Comparison of ENCODE assay signal across 7 mouse cellular contexts in the genomic region with DNA sequence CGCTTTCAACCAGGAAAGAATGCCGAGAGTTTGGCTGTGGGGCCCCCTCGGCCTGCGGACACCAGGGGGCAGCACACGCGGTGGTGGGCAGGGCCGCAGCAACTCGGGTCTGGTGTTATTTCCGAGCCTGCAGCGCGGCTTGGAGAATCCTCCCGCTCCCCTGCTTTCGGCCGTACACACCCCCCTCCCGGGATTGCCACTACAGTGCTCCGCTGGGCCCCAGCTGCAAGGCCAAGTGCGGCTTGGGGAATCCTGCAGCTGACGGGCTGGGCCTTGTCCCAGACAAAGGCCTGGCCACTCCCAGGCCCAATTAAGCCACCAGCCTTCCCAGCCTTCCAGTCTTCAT. TPM values are rescaled to one million over a fixed set of nuclear protein-coding genes. Genes with fewer than 3 reads are reported as not detected.
A peak's percentile ranks its signal among the peaks of the same experiment; 100 is the strongest.
DNase-seq lines count a peak whose midpoint lies in the region; ATAC-seq and TF ChIP-seq lines count a peak whose summit lies in the region.

No protein-coding gene starts in this region.

- in situ Hi-C loops in CH12.LX (cut with MboI; ENCODE audit: low pct_ligation_motif_present, low pct_unique_long_range_greater_than_20kb, low sequenced_read_pairs), result no loop called here

- peak; percentile 61 for DNase-seq in CH12.LX (ENCODE audit: extremely low read depth)
- peak; percentile 77 to 79 for DNase-seq in adrenal gland, adult 18-20 months (ENCODE audit: low spot score in 2 of 2)
- peak; percentile 94 for DNase-seq in forebrain, embryonic 11.5 days (ENCODE audit: low spot score)
- DNase-seq in heart, postnatal 25 days (ENCODE audit: low spot score), result peak; percentile 77
- DNase-seq in limb, embryonic 11.5 days (ENCODE audit: low spot score), result peak; percentile 93
- DNase-seq in splenic B cell, adult 2 months (ENCODE audit: low read depth, low spot score), result peak; percentile 77

- peak; percentile 78 for ATAC-seq in forebrain, embryonic 11.5 days (replicated peaks; ENCODE audit: low FRiP score)
- ATAC-seq in limb, embryonic 11.5 days (ENCODE audit: insufficient number of reproducible peaks, low FRiP score, low TSS enrichment, low read depth), result peak; percentile 32; the same call in 1 of the 2 replicates
- ATAC-seq in midbrain, embryonic 12.5 days (ENCODE audit: low FRiP score, low read depth), result peak; percentile 68

- intact Hi-C loops in heart, postnatal 25 days (cut with DNase I), result loop anchor here (2.0 to 10.0 kb wide), 4 partner anchors 325 to 511 kb away; partner anchors contain the start of gene Med13

- H3K27me3 ChIP-seq in CH12.LX (replicated peaks), result peaks cover 61% of the 10 kb centered on the region
- H3K27me3 ChIP-seq in forebrain, embryonic 11.5 days (ENCODE audit: control insufficient read depth, insufficient read depth, low read length), result peaks cover 58% of the 10 kb centered on the region
- H3K27me3 ChIP-seq in limb, embryonic 11.5 days (ENCODE audit: control insufficient read depth, insufficient read depth, low read length), result peaks cover 34% of the 10 kb centered on the region
- H3K27me3 ChIP-seq in midbrain, embryonic 12.5 days, result peaks cover 96% of the 10 kb centered on the region
- no peaks in the 10 kb centered on the region; the same call in 1 of the 2 replicates for H3K27me3 ChIP-seq in splenic B cell, adult 2 months (ENCODE audit: control insufficient read depth, insufficient read depth, low read length, poor library complexity, severe bottlenecking)

- WGBS in forebrain, embryonic 11.5 days, result under 1% methylated on average over 18 of the region's 18 CpGs
- 0% methylated on average over 18 of the region's 18 CpGs for WGBS in limb, embryonic 11.5 days
- under 1% methylated on average over 18 of the region's 18 CpGs for WGBS in midbrain, embryonic 12.5 days

- peak; percentile 36 to 89; a peak in 2 of 4 replicates for TF ChIP-seq CTCF in CH12.LX (conservative IDR thresholded peaks at IDR 0.05 in 1 of 2, IDR thresholded peaks at IDR 0.05 in 1 of 2; ENCODE audit: low read depth in 2 of 2, low read length in 2 of 2)

- H3K4me1 ChIP-seq in CH12.LX (ENCODE audit: control insufficient read depth in 1 of 2, insufficient read depth in 2 of 2), result peaks cover 5 to 23% of the 10 kb centered on the region in 2 experiments
- H3K4me1 ChIP-seq in forebrain, embryonic 11.5 days (replicated peaks; ENCODE audit: control insufficient read depth, insufficient read depth, low read length), result peaks cover 23% of the 10 kb centered on the region; the same call in 1 of the 2 replicates
- peaks cover 21% of the 10 kb centered on the region for H3K4me1 ChIP-seq in limb, embryonic 11.5 days (ENCODE audit: control insufficient read depth, insufficient read depth, low read length)
- H3K4me1 ChIP-seq in midbrain, embryonic 12.5 days, result peaks cover 35% of the 10 kb centered on the region

- H3K9me3 ChIP-seq in CH12.LX (replicated peaks; ENCODE audit: low read length), result peaks cover 27% of the 10 kb centered on the region
- no peaks in the 10 kb centered on the region for H3K9me3 ChIP-seq in forebrain, embryonic 11.5 days (ENCODE audit: control insufficient read depth, low read length)
- H3K9me3 ChIP-seq in limb, embryonic 11.5 days (ENCODE audit: control insufficient read depth, low read length), result no peaks in the 10 kb centered on the region
- no peaks in the 10 kb centered on the region for H3K9me3 ChIP-seq in midbrain, embryonic 12.5 days

- peak overlapping the region in 2 of 3 experiments; percentile 13 to 31 for H3K4me3 ChIP-seq in CH12.LX (replicated peaks in 1 of 3; ENCODE audit: low read depth in 2 of 3, low read length in 2 of 3, poor library complexity in 1 of 3)
- H3K4me3 ChIP-seq in forebrain, embryonic 11.5 days (ENCODE audit: low read depth, low read length), result peak overlapping the region; percentile 44
- peak overlapping the region; percentile 50 for H3K4me3 ChIP-seq in limb, embryonic 11.5 days (ENCODE audit: low read depth, low read length)
- peak overlapping the region; percentile 45 for H3K4me3 ChIP-seq in midbrain, embryonic 12.5 days

- no peaks in the 10 kb centered on the region for H3K79me2 ChIP-seq in CH12.LX (replicated peaks; ENCODE audit: control insufficient read depth, extremely low read depth, insufficient read depth, poor library complexity, severe bottlenecking)

- peak overlapping the region; percentile 64 for H3K4me2 ChIP-seq in CH12.LX (ENCODE audit: insufficient read depth, low read depth, poor library complexity, severe bottlenecking)
- H3K4me2 ChIP-seq in forebrain, embryonic 11.5 days (ENCODE audit: low read depth, low read length, severe bottlenecking), result peak overlapping the region; percentile 87
- H3K4me2 ChIP-seq in limb, embryonic 11.5 days (ENCODE audit: low read depth, severe bottlenecking), result peak overlapping the region; percentile 74
- peak overlapping the region; percentile 84 for H3K4me2 ChIP-seq in midbrain, embryonic 12.5 days (replicated peaks)

- TF ChIP-seq RAD21 in CH12.LX (IDR thresholded peaks at IDR 0.05; ENCODE audit: low read depth, low read length), result peak; percentile 40

- no peak for TF ChIP-seq EP300 in CH12.LX (IDR thresholded peaks at IDR 0.05; ENCODE audit: low read length)

- TF ChIP-seq POLR2A in CH12.LX (IDR thresholded peaks at IDR 0.05; ENCODE audit: low read depth, low read length), result no peak

- dilution Hi-C loops in CH12.LX (cut with MboI; ENCODE audit: extremely low pct_ligation_motif_present, extremely low pct_unique_long_range_greater_than_20kb, low sequenced_read_pairs), result no loop called here

- H3K36me3 ChIP-seq in CH12.LX (replicated peaks in 1 of 2; ENCODE audit: control insufficient read depth in 1 of 2, insufficient read depth in 1 of 2, low read length in 1 of 2), result no peaks in the 10 kb centered on the region
- H3K36me3 ChIP-seq in forebrain, embryonic 11.5 days (ENCODE audit: control insufficient read depth, insufficient read depth, low read length), result no peaks in the 10 kb centered on the region
- H3K36me3 ChIP-seq in limb, embryonic 11.5 days (ENCODE audit: control insufficient read depth, insufficient read depth, low read length), result no peaks in the 10 kb centered on the region
- no peaks in the 10 kb centered on the region for H3K36me3 ChIP-seq in midbrain, embryonic 12.5 days
- no peaks in the 10 kb centered on the region for H3K36me3 ChIP-seq in splenic B cell, adult 2 months (ENCODE audit: control insufficient read depth, insufficient read depth, low read length, poor library complexity, severe bottlenecking)

- no peak overlapping the region for H3K27ac ChIP-seq in CH12.LX (ENCODE audit: insufficient read depth, low read depth)
- H3K27ac ChIP-seq in forebrain, embryonic 11.5 days (ENCODE audit: low read depth, low read length), result peak overlapping the region; percentile 34; the same call in 1 of the 2 replicates
- peak overlapping the region; percentile 68 for H3K27ac ChIP-seq in limb, embryonic 11.5 days (replicated peaks; ENCODE audit: low read depth, low read length)
- H3K27ac ChIP-seq in midbrain, embryonic 12.5 days (replicated peaks), result no peak overlapping the region

- no peak overlapping the region for H3K9ac ChIP-seq in CH12.LX (ENCODE audit: insufficient read depth, low read depth)
- H3K9ac ChIP-seq in forebrain, embryonic 11.5 days (ENCODE audit: low read length), result peak overlapping the region; percentile 37
- peak overlapping the region; percentile 60 for H3K9ac ChIP-seq in limb, embryonic 11.5 days (ENCODE audit: low read length)
- peak overlapping the region; percentile 46; the same call in 1 of the 2 replicates for H3K9ac ChIP-seq in midbrain, embryonic 12.5 days (replicated peaks)

TF ChIP-seq in CH12.LX, 34 proteins besides CTCF, POLR2A, EP300 and RAD21 (continues in another document):
- TF ChIP-seq SMC3 (IDR thresholded peaks at IDR 0.05; ENCODE audit: low read depth, low read length), result peak; percentile 74
- 0 out of 2 replicates have a peak, but pooled peaks have one; percentile 42 for TF ChIP-seq TCF12 (IDR thresholded peaks at IDR 0.05; ENCODE audit: low read depth, low read length)
- TF ChIP-seq ELF1 (IDR thresholded peaks at IDR 0.05; ENCODE audit: low read depth, low read length), result peak; percentile 45; the same call in 1 of the 2 replicates
- no peak for TF ChIP-seq IRF4 (IDR thresholded peaks at IDR 0.05; ENCODE audit: low read depth, low read length)
- 0 out of 2 replicates have a peak, but pooled peaks have one; percentile 34 for TF ChIP-seq NELFE (IDR thresholded peaks at IDR 0.05; ENCODE audit: low read depth, low read length)
- no peak for TF ChIP-seq UBTF (IDR thresholded peaks at IDR 0.05; ENCODE audit: low read depth, low read length)
- no peak for TF ChIP-seq RCOR1 (conservative IDR thresholded peaks at IDR 0.05; ENCODE audit: low read depth, low read length)
- peak; percentile 76; the same call in 1 of the 2 replicates for TF ChIP-seq MAZ (IDR thresholded peaks at IDR 0.05; ENCODE audit: low read depth, low read length)

RNA-seq across cellular contexts. Expression of gene Gm11444, which starts 6.8 kb away (rescaled TPM):
- total RNA-seq in CH12.LX (2012; rRNA removed) (not detected in 2 replicates), CH12.LX (2014; rRNA removed) (not detected in 2 replicates)
- not detected in 2 replicates for polyA plus RNA-seq in CH12.LX (2012; ENCODE audit: insufficient read length, low read depth)
- total RNA-seq in adrenal gland, adult 18-20 months (2021), result not detected
- not detected in 2 replicates for polyA plus RNA-seq in forebrain, embryonic 11.5 days (2014; fragmentation: Nextera tagmentation; extraction: Ambion mirVana)
- total RNA-seq in heart, postnatal 25 days (2021), result not detected
- polyA plus RNA-seq in limb, embryonic 11.5 days (2014; fragmentation: Nextera tagmentation; extraction: Ambion mirVana), result not detected in 2 replicates
- polyA plus RNA-seq in midbrain, embryonic 12.5 days (2016; fragmentation: Nextera tagmentation; extraction: Ambion mirVana), result not detected in 2 replicates

RNA-seq across cellular contexts. Expression of gene Tbx2, which starts 11.0 kb away (rescaled TPM):
- total RNA-seq in CH12.LX (2012; rRNA removed) (0.04 TPM in 1 of 2 replicates, not detected in the other), CH12.LX (2014; rRNA removed) (not detected in 2 replicates)
- 0.14 and 0.17 TPM in 2 replicates for polyA plus RNA-seq in CH12.LX (2012; ENCODE audit: insufficient read length, low read depth)
- 10 to 100 TPM; 14.5 to 17.7 TPM for total RNA-seq in adrenal gland, adult 18-20 months (2021)
- polyA plus RNA-seq in forebrain, embryonic 11.5 days (2014; fragmentation: Nextera tagmentation; extraction: Ambion mirVana), result 1.5 and 2.0 TPM in 2 replicates
- 1 to 10 TPM; 6.2 to 7.1 TPM for total RNA-seq in heart, postnatal 25 days (2021)
- polyA plus RNA-seq in limb, embryonic 11.5 days (2014; fragmentation: Nextera tagmentation; extraction: Ambion mirVana), result 11.3 and 14.9 TPM in 2 replicates
- polyA plus RNA-seq in midbrain, embryonic 12.5 days (2016; fragmentation: Nextera tagmentation; extraction: Ambion mirVana), result 0.65 and 0.84 TPM in 2 replicates

RNA-seq across cellular contexts. Expression of gene Tbx4, which starts 42.9 kb away (rescaled TPM):
- total RNA-seq in CH12.LX (2012; rRNA removed) (not detected in 2 replicates), CH12.LX (2014; rRNA removed) (not detected in 2 replicates)
- polyA plus RNA-seq in CH12.LX (2012; ENCODE audit: insufficient read length, low read depth), result not detected in 2 replicates
- total RNA-seq in adrenal gland, adult 18-20 months (2021), result not detected
- 0.12 and 0.21 TPM in 2 replicates for polyA plus RNA-seq in forebrain, embryonic 11.5 days (2014; fragmentation: Nextera tagmentation; extraction: Ambion mirVana)
- total RNA-seq in heart, postnatal 25 days (2021), result under 1 TPM in 1 of 2 experiments, not detected in 1; 0.08 TPM
- polyA plus RNA-seq in limb, embryonic 11.5 days (2014; fragmentation: Nextera tagmentation; extraction: Ambion mirVana), result 36.3 and 36.7 TPM in 2 replicates
- polyA plus RNA-seq in midbrain, embryonic 12.5 days (2016; fragmentation: Nextera tagmentation; extraction: Ambion mirVana), result 0.12 and 0.19 TPM in 2 replicates

Comparison
In these comparisons a context has a peak if more than half of its experiments do, and no peak if none do; other contexts are left out.
1. H3K27ac ChIP-seq: peak in forebrain, embryonic 11.5 days (single experiment) and limb, embryonic 11.5 days (single experiment); none in CH12.LX (single experiment) and midbrain, embryonic 12.5 days (single experiment).
2. RNA of gene Tbx4, which starts 42.9 kb away (polyA plus RNA-seq): 36.3 to 36.7 TPM in limb, embryonic 11.5 days; 0.12 to 0.21 TPM in forebrain, embryonic 11.5 days, 0.12 to 0.19 TPM in midbrain, embryonic 12.5 days and not detected in CH12.LX; every median in the first group is over 10 times any median in the second.
3. Peak in every context shown above with its lines, with median percentiles within 50 percentile points of each other: DNase-seq, H3K4me2 ChIP-seq, H3K4me3 ChIP-seq and ATAC-seq.